Mouse (Mus musculus) right cerebral cortex, postnatal 25 days (tissue): Measurements from ENCODE around the gene Lrg1.
A peak's percentile ranks its signal among the peaks of the same experiment; 100 is the strongest.

Experiments
- DNase-seq: peaks from one replicate; pipeline ENCODE4 v3.0.0; 2022

The Lrg1 gene

GRCm38 (mm10) chr17:56121826-56122225 lies at the start of gene Lrg1:
TSS of gene Lrg1 (minus strand) at chr17:56122001.
- no peak for DNase-seq

- DNase-seq: no peak
Measured at GRCm38 (mm10) chr17:56171456-56171855, 49.7 kb upstream of the Lrg1 start.

- no peak for DNase-seq
Measured at GRCm38 (mm10) chr17:56170636-56171035, 48.8 kb upstream of the Lrg1 start.

- DNase-seq: no peak
Measured at GRCm38 (mm10) chr17:56169830-56170229, 48.0 kb upstream of the Lrg1 start.

- DNase-seq: no peak
Measured at GRCm38 (mm10) chr17:56165671-56166070, 43.9 kb upstream of the Lrg1 start.

GRCm38 (mm10) chr17:56164510-56164909 lies 42.7 kb upstream of the Lrg1 start:
- no peak for DNase-seq

GRCm38 (mm10) chr17:56163523-56164102 lies 41.8 kb upstream of the Lrg1 start:
- no peak for DNase-seq

GRCm38 (mm10) chr17:56162231-56162774 lies 40.5 kb upstream of the Lrg1 start, which contains the start of gene Tnfaip8l1:
TSS of gene Tnfaip8l1 (plus strand) at chr17:56162477.
- peak; percentile 95 for DNase-seq

- no peak for DNase-seq
Measured at GRCm38 (mm10) chr17:56159729-56160128, 37.9 kb upstream of the Lrg1 start.

GRCm38 (mm10) chr17:56153643-56154042 lies 31.8 kb upstream of the Lrg1 start:
- DNase-seq: no peak

GRCm38 (mm10) chr17:56149897-56150296 lies 28.1 kb upstream of the Lrg1 start:
- no peak for DNase-seq

- DNase-seq: no peak
Measured at GRCm38 (mm10) chr17:56148790-56149618, 27.2 kb upstream of the Lrg1 start.

- DNase-seq: no peak
Measured at GRCm38 (mm10) chr17:56148280-56148679, 26.5 kb upstream of the Lrg1 start.

GRCm38 (mm10) chr17:56147420-56147819 lies 25.6 kb upstream of the Lrg1 start:
- DNase-seq: no peak

- DNase-seq: no peak
Measured at GRCm38 (mm10) chr17:56146131-56146530, 24.3 kb upstream of the Lrg1 start.

- no peak for DNase-seq
Measured at GRCm38 (mm10) chr17:56144546-56144945, 22.7 kb upstream of the Lrg1 start.

GRCm38 (mm10) chr17:56141702-56142605 lies 20.2 kb upstream of the Lrg1 start:
- DNase-seq: peak; percentile 71

GRCm38 (mm10) chr17:56139858-56140595 lies 18.2 kb upstream of the Lrg1 start, which contains the start of gene Sema6b:
TSS of gene Sema6b (minus strand) at chr17:56140343.
- DNase-seq: peak; percentile 86

- no peak for DNase-seq
Measured at GRCm38 (mm10) chr17:56139355-56139754, 17.6 kb upstream of the Lrg1 start.

- no peak for DNase-seq
Measured at GRCm38 (mm10) chr17:56137839-56138613, 16.2 kb upstream of the Lrg1 start.

- no peak for DNase-seq
Measured at GRCm38 (mm10) chr17:56136558-56136957, 14.8 kb upstream of the Lrg1 start.
